Mouse (Mus musculus) heart, embryonic 15.5 days (tissue): ENCODE measurements around the gene Hhipl2. TPM values are rescaled to one million over a fixed set of nuclear protein-coding genes. Genes with fewer than 3 reads are reported as not detected.

Experiments used
- ATAC-seq: fragments of 200-750 bp; cut with Nextera tagmentation; replicated peaks from 2 replicates; pipeline ENCODE4 v1.8.0; 2017; ENCODE audit warnings: low read depth, moderate TSS enrichment; ENCODE audit not compliant: insufficient number of reproducible peaks, insufficient read depth, low FRiP score
- H3K27ac ChIP-seq: fragments of 300-500 bp; sonication (generic); 2 replicates; pipeline ENCODE4 v1.5.1; 2015; ENCODE audit warnings: mild to moderate bottlenecking, inconsistent platforms
- H3K27me3 ChIP-seq: fragments of 300-500 bp; sonication (generic); 2 replicates; pipeline ENCODE4 v1.6.1; 2015; ENCODE audit warnings: inconsistent platforms
- H3K36me3 ChIP-seq: fragments of 300-500 bp; sonication (generic); 2 replicates; pipeline ENCODE4 v1.6.1; 2015; ENCODE audit warnings: mild to moderate bottlenecking, inconsistent platforms
- H3K4me1 ChIP-seq: fragments of 300-500 bp; sonication (generic); replicated peaks from 2 replicates; pipeline ENCODE4 v1.6.1; 2015; ENCODE audit warnings: inconsistent platforms
- H3K4me2 ChIP-seq: fragments of 300-500 bp; sonication (generic); 2 replicates; pipeline ENCODE4 v1.6.1; 2015; ENCODE audit warnings: inconsistent platforms, mild to moderate bottlenecking, moderate library complexity
- H3K4me3 ChIP-seq: fragments of 300-500 bp; sonication (generic); 2 replicates; pipeline ENCODE4 v1.5.1; 2015; ENCODE audit warnings: mild to moderate bottlenecking, inconsistent platforms
- H3K9ac ChIP-seq: fragments of 300-500 bp; sonication (generic); 2 replicates; pipeline ENCODE4 v1.6.1; 2015; ENCODE audit warnings: mild to moderate bottlenecking, inconsistent platforms
- H3K9me3 ChIP-seq: fragments of 300-500 bp; sonication (generic); replicated peaks from 2 replicates; pipeline ENCODE4 v1.6.1; 2016; ENCODE audit warnings: inconsistent platforms
- WGBS: fragments of 180-500 bp; shearing (Covaris S2); methylation state at CpG from one replicate; pipeline ENCODE4 v1.1.7; 2015; ENCODE audit warnings: mixed read lengths; 5-methylcytosine and 5-hydroxymethylcytosine counted together
- polyA plus RNA-seq: library from polyadenylated mRNA; unstranded; fragments of >200 nt; fragmentation: Nextera tagmentation; extraction: Ambion mirVana; gene quantifications from 2 replicates; pipeline ENCODE4 v1.2.1, GENCODE M21; 2015

Hhipl2 gene
- polyA plus RNA-seq, 1 experiment from 2014 or later: 0.34 TPM

DNA sequence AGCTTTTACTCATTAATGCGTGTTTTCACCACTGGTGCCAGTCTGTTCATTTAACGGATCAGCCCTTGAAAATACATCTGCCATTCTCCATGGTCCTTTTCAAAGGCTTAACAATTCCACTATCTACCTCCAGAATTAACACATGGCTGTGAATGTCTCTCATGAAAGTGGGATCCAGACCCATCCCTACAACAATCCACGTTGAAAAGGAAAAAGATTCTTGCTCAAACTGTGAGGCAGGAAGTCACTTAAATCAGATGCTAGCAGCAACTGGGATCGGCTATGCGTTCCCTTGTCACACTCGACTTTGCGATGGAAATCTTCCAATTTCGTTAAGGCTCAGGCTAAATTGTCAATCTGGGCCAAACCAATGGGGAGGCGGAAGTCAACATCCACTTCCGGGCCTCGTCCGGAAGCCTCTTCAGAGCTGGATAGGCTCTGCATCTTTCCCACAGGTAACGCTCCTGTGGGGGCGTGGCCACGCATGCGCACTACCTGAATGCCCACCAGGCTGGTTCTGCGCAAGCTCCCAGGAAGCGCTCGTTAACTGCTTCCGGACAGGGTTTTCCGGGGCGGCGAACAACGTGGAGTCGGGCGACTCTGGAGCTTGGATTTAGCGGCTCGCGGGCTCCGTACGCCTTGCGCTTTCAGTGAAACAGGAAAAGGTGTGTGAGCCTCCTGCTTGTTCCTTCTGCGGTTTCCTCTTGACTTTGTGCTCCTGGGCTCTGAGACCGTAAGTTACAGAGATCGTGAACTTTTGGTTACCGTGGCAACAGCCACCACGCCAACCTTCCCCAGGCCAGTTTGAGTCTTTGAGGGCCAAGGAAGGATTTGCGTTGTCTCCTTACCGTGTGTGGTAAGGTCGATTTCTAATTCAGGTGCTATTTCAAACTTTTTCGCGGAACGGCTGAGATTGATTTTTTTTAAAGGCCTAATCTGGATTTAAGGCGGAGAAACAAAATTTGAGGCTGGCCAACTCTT is 29.3 kb upstream of the Hhipl2 start, which contains the start of gene Taf1a:
Gene Taf1a (plus strand): TSS at position 556 of the 981 bp plus-strand sequence.
- peak within 1 kb of the TSS; percentile 62 for H3K9ac ChIP-seq
- peaks cover 6% of the 10 kb centered on the region for H3K4me1 ChIP-seq
- ATAC-seq: peak; percentile 97
- peaks cover 18% of the 10 kb centered on the region for H3K27me3 ChIP-seq
- H3K4me3 ChIP-seq: peak within 1 kb of the TSS; percentile 72
- peaks cover 5% of the 10 kb centered on the region; the same call in 1 of the 2 replicates for H3K36me3 ChIP-seq
- no peaks in the 10 kb centered on the region for H3K9me3 ChIP-seq
- 5% methylated on average over 44 of the region's 44 CpGs for WGBS
- peak within 1 kb of the TSS; percentile 30; the same call in 1 of the 2 replicates for H3K27ac ChIP-seq
- H3K4me2 ChIP-seq: peak within 1 kb of the TSS; percentile 75

DNA sequence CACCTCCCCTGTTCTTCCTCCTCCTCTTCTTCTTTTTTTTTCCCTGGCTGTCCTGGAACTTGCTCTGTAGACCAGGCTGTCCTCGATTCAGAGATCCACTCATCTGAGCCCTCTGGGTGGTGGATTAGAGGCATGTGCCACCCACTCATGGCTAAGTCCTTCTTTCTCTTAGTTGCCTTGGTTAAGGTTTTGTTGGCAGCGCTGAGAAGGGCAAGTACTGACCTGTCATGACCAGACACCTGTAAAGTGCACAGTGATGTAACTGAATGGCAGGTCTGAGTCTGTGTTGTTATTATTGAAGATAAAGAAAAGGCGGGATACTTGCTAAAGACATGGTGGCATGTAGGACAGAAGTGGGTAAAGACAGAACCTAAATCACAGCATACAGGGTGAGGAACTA is 14.6 kb upstream of the Hhipl2 start:
- Histone ChIP-seq H3K4me3 (no peak overlapping the region), H3K4me1 (no peaks in the 10 kb centered on the region), H3K27me3 (no peaks in the 10 kb centered on the region), H3K9me3 (no peaks in the 10 kb centered on the region), H3K9ac (no peak overlapping the region), H3K4me2 (no peak overlapping the region), H3K27ac (no peak overlapping the region), H3K36me3 (peaks cover 54% of the 10 kb centered on the region)
- WGBS: 89% methylated on average over 3 of the region's 3 CpGs
- ATAC-seq: no peak

DNA sequence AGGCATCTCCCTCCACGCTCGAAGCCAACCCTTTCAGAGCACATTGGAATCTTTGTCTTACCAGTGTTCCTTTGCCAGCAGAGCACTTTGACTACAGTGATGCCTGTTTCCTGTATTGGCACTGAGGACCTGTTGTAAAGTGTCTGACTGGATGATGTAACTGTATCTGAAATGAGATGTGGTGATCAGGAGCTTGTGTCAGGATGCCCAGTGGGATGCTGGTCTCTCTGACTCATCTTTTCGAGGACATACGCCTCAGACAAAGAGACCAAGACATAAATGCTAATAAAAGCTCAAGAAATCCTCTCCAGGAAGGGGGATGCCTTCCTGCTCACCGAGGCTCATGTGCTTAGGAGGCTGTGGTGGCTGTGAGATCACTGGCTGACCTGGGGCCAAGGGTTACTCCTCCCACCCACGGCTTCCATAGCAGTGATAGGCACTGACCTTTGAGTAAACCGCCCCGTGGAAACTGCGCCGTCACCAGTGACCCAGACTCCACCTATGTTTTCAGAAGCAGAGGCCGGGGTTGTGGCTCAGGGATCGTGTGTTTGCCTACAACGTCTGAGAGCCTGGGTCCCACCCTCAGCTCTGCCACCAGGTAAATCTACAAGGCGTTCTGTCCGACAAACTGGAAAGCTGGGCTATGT is 3.8 kb upstream of the Hhipl2 start:
- ATAC-seq: no peak
- WGBS: 80% methylated on average over 15 of the region's 15 CpGs
- H3K4me3 ChIP-seq: no peak overlapping the region
- no peaks in the 10 kb centered on the region for H3K4me1 ChIP-seq
- H3K9me3 ChIP-seq: no peaks in the 10 kb centered on the region
- H3K4me2 ChIP-seq: no peak overlapping the region
- H3K27ac ChIP-seq: no peak overlapping the region
- no peak overlapping the region for H3K9ac ChIP-seq
- peaks cover 25% of the 10 kb centered on the region; the same call in 1 of the 2 replicates for H3K36me3 ChIP-seq
- H3K27me3 ChIP-seq: no peaks in the 10 kb centered on the region

DNA sequence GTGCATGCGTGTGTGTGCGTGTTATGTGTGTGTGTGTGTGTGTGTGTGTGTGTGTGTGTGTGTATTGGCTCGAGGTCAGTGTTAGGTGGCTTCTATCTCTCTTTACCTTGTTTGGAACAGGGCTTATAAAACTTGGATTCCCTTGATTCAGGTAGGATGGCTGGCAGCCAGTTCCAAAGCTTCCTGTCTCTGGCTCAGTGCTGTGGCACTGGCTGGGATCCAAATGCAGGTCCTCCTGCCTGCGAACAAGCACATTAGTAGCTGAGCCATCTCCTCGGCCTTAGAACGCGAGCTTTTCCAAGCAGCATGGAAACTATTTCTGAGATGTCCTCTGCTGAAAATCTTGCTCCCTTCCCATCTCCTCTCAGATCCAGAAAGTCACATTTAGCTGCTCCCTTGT is 1.7 kb downstream of the Hhipl2 start:
- Histone ChIP-seq H3K4me1 (0 out of 2 replicates have a peak, but pooled peaks cover 2% of the 10 kb centered on the region), H3K9ac (no peak overlapping the region), H3K27me3 (no peaks in the 10 kb centered on the region), H3K27ac (no peak overlapping the region), H3K4me2 (no peak overlapping the region), H3K36me3 (no peaks in the 10 kb centered on the region), H3K9me3 (no peaks in the 10 kb centered on the region), H3K4me3 (no peak overlapping the region)
- WGBS: 77% methylated on average over 7 of the region's 7 CpGs
- no peak for ATAC-seq

DNA sequence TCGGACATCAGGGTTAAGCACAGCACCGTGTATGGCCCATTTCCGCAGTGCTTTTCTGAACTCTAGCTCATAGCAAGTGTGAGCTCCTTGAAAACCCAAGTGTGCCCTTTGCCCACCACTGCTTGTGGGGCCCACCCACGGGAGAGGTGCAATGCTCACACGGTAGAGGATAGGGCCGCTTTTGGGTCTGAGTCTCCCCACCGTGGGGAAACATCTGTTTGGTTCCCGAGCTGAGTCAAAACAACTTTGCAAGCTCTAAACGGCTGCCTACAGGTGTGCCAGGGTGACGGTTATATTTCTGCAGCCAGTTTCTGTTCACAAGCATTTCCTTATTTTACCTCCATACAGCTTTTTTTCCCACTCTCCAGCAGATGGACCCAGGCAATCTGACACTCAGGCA is 2.3 kb downstream of the Hhipl2 start:
- H3K27me3 ChIP-seq: no peaks in the 10 kb centered on the region
- H3K4me2 ChIP-seq: no peak overlapping the region
- H3K36me3 ChIP-seq: no peaks in the 10 kb centered on the region
- 0 out of 2 replicates have a peak, but pooled peaks cover 2% of the 10 kb centered on the region for H3K4me1 ChIP-seq
- no peak overlapping the region for H3K4me3 ChIP-seq
- H3K9me3 ChIP-seq: no peaks in the 10 kb centered on the region
- H3K27ac ChIP-seq: no peak overlapping the region
- no peak for ATAC-seq
- H3K9ac ChIP-seq: no peak overlapping the region
- 88% methylated on average over 10 of the region's 10 CpGs for WGBS

DNA sequence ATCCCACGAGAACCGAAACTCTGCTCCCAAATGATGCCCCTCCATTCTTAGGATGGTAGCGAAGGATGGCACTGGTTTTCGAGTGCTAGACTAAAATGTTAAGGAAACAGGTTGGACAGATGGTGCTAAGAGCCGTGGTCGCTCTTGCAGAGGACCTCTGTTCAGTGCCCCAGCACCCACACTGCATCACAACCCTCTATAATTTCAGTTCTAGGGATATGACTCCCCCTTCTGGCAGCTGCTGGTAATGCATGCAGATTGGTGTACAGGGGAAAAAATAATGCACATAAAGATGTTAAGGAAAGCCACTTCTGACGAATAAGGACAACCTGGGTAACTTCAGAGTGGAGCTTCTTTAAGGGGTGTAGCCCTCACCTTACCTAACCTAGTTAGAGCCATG is 6.1 kb downstream of the Hhipl2 start:
- Histone ChIP-seq H3K4me3 (no peak overlapping the region), H3K9me3 (no peaks in the 10 kb centered on the region), H3K9ac (no peak overlapping the region), H3K4me1 (0 out of 2 replicates have a peak, but pooled peaks cover 2% of the 10 kb centered on the region), H3K4me2 (no peak overlapping the region), H3K36me3 (no peaks in the 10 kb centered on the region), H3K27ac (no peak overlapping the region), H3K27me3 (no peaks in the 10 kb centered on the region)
- no peak for ATAC-seq
- 91% methylated on average over 7 of the region's 7 CpGs for WGBS

DNA sequence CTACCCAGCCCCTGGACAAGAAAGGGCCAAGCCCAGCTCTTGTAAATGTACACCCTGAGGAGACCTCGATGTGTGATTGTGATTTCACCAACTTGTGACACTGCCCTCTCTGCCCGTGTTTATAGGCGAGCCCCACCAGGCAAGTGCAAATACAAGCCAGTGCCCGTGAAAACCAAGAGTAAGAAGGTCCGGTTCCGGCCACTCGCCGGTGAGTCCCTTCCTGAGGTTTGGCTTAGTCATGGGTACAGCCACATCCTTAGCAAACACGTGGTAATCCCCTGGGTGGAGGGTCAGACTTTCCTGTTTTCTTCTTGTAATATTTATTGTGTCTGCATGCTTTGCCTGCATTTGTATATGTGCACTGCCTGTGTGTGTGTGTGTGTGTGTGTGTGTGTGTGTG is 16.9 kb downstream of the Hhipl2 start:
- H3K27me3 ChIP-seq: no peaks in the 10 kb centered on the region
- no peaks in the 10 kb centered on the region for H3K9me3 ChIP-seq
- H3K9ac ChIP-seq: no peak overlapping the region
- H3K27ac ChIP-seq: no peak overlapping the region
- H3K4me2 ChIP-seq: no peak overlapping the region
- H3K4me3 ChIP-seq: no peak overlapping the region
- H3K36me3 ChIP-seq: no peaks in the 10 kb centered on the region
- 85% methylated on average over 9 of the region's 9 CpGs for WGBS
- ATAC-seq: no peak
- H3K4me1 ChIP-seq: peaks cover 11% of the 10 kb centered on the region; the same call in 1 of the 2 replicates

DNA sequence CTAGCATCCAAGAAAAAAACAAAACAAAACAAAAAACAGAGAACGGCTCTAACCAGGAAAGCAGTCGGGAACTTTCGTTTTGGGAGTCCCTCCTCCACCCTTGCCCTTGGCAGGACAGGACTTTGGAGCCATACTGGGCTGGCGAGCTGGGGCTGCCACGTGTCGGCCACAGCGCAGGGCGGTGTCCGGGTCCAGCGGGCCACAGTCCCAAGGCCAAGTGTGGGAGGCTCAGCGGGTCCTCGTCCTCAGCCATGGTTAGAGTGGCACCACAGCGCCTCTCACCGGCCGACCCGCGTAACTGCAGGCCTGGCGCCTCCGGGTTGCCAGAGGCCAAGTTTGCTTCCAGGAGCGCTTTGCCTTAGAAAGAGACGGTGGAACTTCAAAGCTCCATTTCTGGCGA is 21.0 kb downstream of the Hhipl2 start:
- ATAC-seq: no peak
- 21% methylated on average over 22 of the region's 22 CpGs for WGBS
- no peaks in the 10 kb centered on the region for H3K27me3 ChIP-seq
- H3K36me3 ChIP-seq: no peaks in the 10 kb centered on the region
- H3K4me3 ChIP-seq: peak overlapping the region; percentile 41
- no peaks in the 10 kb centered on the region for H3K9me3 ChIP-seq
- no peak overlapping the region for H3K9ac ChIP-seq
- peak overlapping the region; percentile 60 for H3K4me2 ChIP-seq
- no peak overlapping the region for H3K27ac ChIP-seq
- H3K4me1 ChIP-seq: peaks cover 9% of the 10 kb centered on the region; the same call in 1 of the 2 replicates

DNA sequence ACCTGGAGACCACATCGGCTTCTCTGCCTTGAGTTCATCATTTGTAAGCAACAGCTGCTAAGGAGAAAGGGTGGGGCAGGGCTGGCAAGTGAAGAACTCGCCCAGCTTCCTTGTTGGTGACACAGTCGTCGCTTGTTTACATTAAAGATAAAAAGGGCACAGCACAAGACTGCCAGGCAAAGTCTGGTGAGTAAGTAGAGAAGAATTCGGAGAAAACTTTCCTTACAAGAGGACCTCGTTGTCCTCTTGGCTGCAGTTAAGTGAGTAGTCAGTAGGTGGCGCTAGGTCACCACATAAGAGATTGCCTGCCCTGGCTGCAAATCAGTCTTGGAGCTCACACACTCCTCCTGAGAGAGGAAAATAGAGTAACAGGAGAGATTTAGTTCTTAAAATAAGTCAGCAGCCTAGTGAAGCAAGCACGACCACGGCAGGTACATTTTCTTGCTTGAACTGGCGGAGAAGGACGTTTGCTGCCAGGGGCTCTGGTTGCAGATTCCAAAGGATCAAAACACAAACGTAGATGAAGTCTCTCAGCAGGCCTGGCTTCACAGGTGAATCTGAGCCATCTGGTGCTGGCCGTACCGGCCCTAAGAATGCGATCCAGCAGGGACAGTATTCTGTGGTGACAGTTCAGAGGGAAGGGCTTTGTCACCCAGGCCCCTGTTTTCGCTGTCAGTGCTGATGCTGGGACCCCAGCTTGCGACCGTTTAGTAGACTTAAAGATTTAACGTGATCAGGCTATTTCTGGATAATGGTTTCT is 24.2 kb downstream of the Hhipl2 start:
- H3K4me3 ChIP-seq: no peak overlapping the region
- ATAC-seq: no peak
- H3K4me2 ChIP-seq: peak overlapping the region; percentile 31
- no peaks in the 10 kb centered on the region for H3K36me3 ChIP-seq
- no peaks in the 10 kb centered on the region for H3K9me3 ChIP-seq
- WGBS: 19% methylated on average over 19 of the region's 19 CpGs
- no peaks in the 10 kb centered on the region for H3K27me3 ChIP-seq
- peaks cover 9% of the 10 kb centered on the region; the same call in 1 of the 2 replicates for H3K4me1 ChIP-seq
- H3K27ac ChIP-seq: no peak overlapping the region
- no peak overlapping the region for H3K9ac ChIP-seq

DNA sequence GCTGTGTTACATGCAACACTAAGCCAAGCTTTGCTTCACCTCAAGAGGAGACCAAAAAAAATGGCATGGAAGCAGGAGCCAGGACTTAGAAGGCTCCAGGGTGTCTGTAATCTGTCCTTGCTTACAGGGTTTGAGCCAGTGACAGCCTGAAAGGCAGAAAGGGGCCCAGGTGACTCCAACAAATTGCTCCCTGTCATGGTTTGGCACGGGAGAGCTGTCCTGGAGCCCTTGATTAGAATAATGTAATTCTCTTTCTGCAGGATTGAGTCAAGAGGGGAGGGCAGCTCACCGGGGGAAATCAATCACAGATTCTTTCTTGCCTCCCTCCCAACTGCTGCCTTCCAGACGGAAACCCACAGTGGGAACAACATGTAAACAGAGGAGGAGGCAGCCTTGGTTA is 35.1 kb downstream of the Hhipl2 start:
- no peak overlapping the region for H3K4me2 ChIP-seq
- no peaks in the 10 kb centered on the region for H3K27me3 ChIP-seq
- H3K9me3 ChIP-seq: no peaks in the 10 kb centered on the region; the same call in 1 of the 2 replicates
- H3K4me1 ChIP-seq: no peaks in the 10 kb centered on the region
- no peak overlapping the region for H3K4me3 ChIP-seq
- no peaks in the 10 kb centered on the region for H3K36me3 ChIP-seq
- 0 out of 2 replicates have a peak, but pooled peaks have one; percentile 14 for ATAC-seq
- no peak overlapping the region for H3K9ac ChIP-seq
- no peak overlapping the region for H3K27ac ChIP-seq
- WGBS: 38% methylated on average over 3 of the region's 3 CpGs
